Mouse (Mus musculus): ENCODE results near the gene Vamp9.

DNA sequence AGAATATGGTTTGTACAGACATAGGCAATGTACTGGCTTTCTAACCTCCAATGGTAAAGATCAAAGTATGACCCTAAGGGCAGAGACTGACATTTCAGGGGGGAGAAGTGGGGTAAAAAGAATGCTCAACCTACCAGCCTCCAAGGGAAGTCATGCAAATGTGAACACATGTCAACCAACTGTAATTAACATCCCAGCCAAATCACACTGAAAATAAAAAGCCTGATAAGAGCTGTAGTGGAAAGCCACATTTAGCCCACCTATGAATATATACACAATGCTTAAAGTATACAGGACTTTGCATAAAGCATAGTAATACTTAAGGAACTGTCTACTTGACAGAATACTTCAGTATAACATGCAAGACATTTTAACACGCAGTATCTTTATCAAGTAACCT lies 69.7 kb downstream of the Vamp9 start:
- TF ChIP-seq CTCF (IDR thresholded peaks at IDR 0.05; ENCODE audit: insufficient read depth, low read depth, low read length) (no peak), POLR2A (IDR thresholded peaks at IDR 0.05; ENCODE audit: insufficient read depth, low read depth, low read length) (no peak)
